Mouse (Mus musculus): ENCODE results near the gene Ptcra. TPM values are rescaled to one million over a fixed set of nuclear protein-coding genes. Genes with fewer than 3 reads are reported as not detected.
"Not testable (repeated sequence)": the region's sequence is repeated elsewhere in the genome, so short reads cannot be mapped to it uniquely, and the experiment has no call there.

Gene Ptcra
- polyA plus RNA-seq, 1 experiment from 2014 or later: 0.33 TPM

GRCm38 (mm10) chr17:46767868-46768267 lies 4.4 kb upstream of the Ptcra start:
- Histone ChIP-seq H3K27me3 (no peaks in the 10 kb centered on the region), H3K9me3 (no peaks in the 10 kb centered on the region), H3K4me1 (peaks cover 7% of the 10 kb centered on the region), H3K4me3 (no peak overlapping the region), H3K27ac (no peak overlapping the region), H3K4me2 (no peak overlapping the region), H3K9ac (no peak overlapping the region), H3K36me3 (no peaks in the 10 kb centered on the region)
- no peak for ATAC-seq (ENCODE audit: insufficient number of reproducible peaks, low FRiP score, low TSS enrichment, low read depth)
- WGBS: 31% methylated on average over 8 of the region's 8 CpGs

GRCm38 (mm10) chr17:46764916-46765315 lies 1.4 kb upstream of the Ptcra start:
- WGBS: 62% methylated on average over 9 of the region's 9 CpGs

GRCm38 (mm10) chr17:46758753-46759152 lies 4.8 kb downstream of the Ptcra start:
- H3K9ac ChIP-seq: no peak overlapping the region
- no peak overlapping the region for H3K27ac ChIP-seq
- no peaks in the 10 kb centered on the region for H3K36me3 ChIP-seq
- no peak overlapping the region for H3K4me3 ChIP-seq
- 77% methylated on average over 12 of the region's 12 CpGs for whole genome bisulfite sequencing
- H3K4me1 ChIP-seq: 0 out of 2 replicates have a peak, but pooled peaks cover 4% of the 10 kb centered on the region
- ATAC-seq (ENCODE audit: insufficient number of reproducible peaks, low FRiP score, low TSS enrichment, low read depth): no peak
- no peaks in the 10 kb centered on the region for H3K9me3 ChIP-seq
- no peaks in the 10 kb centered on the region for H3K27me3 ChIP-seq
- no peak overlapping the region for H3K4me2 ChIP-seq

More at GRCm38 (mm10) chr17:46764916-46765315, 1.4 kb upstream of the Ptcra start:
- not testable (repeated sequence) for H3K4me2 ChIP-seq; H3K36me3 ChIP-seq; H3K27me3 ChIP-seq; H3K9ac ChIP-seq; ATAC-seq (ENCODE audit: insufficient number of reproducible peaks, low FRiP score, low TSS enrichment, low read depth); H3K9me3 ChIP-seq; H3K27ac ChIP-seq; H3K4me3 ChIP-seq; H3K4me1 ChIP-seq

GRCm38 (mm10) chr17:46751794-46752556 lies 11.5 kb downstream of the Ptcra start, which contains the start of gene Cnpy3:
TSS of gene Cnpy3 (minus strand) at chr17:46752214.
- WGBS: under 1% methylated on average over 58 of the region's 58 CpGs
- H3K9me3 ChIP-seq: no peaks in the 10 kb centered on the region
- peak within 1 kb of the TSS; percentile 67 for H3K4me2 ChIP-seq
- peak within 1 kb of the TSS; percentile 82 for H3K4me3 ChIP-seq
- peaks cover 7% of the 10 kb centered on the region; the same call in 1 of the 2 replicates for H3K36me3 ChIP-seq
- peak; percentile 97 for ATAC-seq (ENCODE audit: insufficient number of reproducible peaks, low FRiP score, low TSS enrichment, low read depth)
- H3K27ac ChIP-seq: peak within 1 kb of the TSS; percentile 94
- peaks cover 19% of the 10 kb centered on the region for H3K4me1 ChIP-seq
- H3K9ac ChIP-seq: peak within 1 kb of the TSS; percentile 65
- no peaks in the 10 kb centered on the region for H3K27me3 ChIP-seq

- no peak for ATAC-seq (ENCODE audit: insufficient number of reproducible peaks, low FRiP score, low TSS enrichment, low read depth)
These were observed 12.3 kb downstream of the Ptcra start for GRCm38 (mm10) chr17:46751056-46751793.

GRCm38 (mm10) chr17:46750580-46750979 lies 12.9 kb downstream of the Ptcra start:
- Histone ChIP-seq H3K4me3 (peak overlapping the region; percentile 82), H3K9ac (peak overlapping the region; percentile 65), H3K4me1 (peaks cover 18% of the 10 kb centered on the region), H3K4me2 (peak overlapping the region; percentile 67), H3K27ac (peak overlapping the region; percentile 94), H3K27me3 (no peaks in the 10 kb centered on the region), H3K9me3 (no peaks in the 10 kb centered on the region), H3K36me3 (peaks cover 18% of the 10 kb centered on the region; the same call in 1 of the 2 replicates)
- ATAC-seq (ENCODE audit: insufficient number of reproducible peaks, low FRiP score, low TSS enrichment, low read depth): no peak
- WGBS: 71% methylated on average over 4 of the region's 4 CpGs

More at GRCm38 (mm10) chr17:46751056-46751793, 12.3 kb downstream of the Ptcra start:
- Histone ChIP-seq H3K4me2 (peak overlapping the region; percentile 67), H3K36me3 (peaks cover 13% of the 10 kb centered on the region; the same call in 1 of the 2 replicates), H3K27me3 (no peaks in the 10 kb centered on the region), H3K4me3 (peak overlapping the region; percentile 82), H3K9me3 (no peaks in the 10 kb centered on the region), H3K27ac (peak overlapping the region; percentile 94), H3K9ac (peak overlapping the region; percentile 65), H3K4me1 (peaks cover 18% of the 10 kb centered on the region)
- 15% methylated on average over 16 of the region's 16 CpGs for WGBS

GRCm38 (mm10) chr17:46749282-46749681 lies 14.2 kb downstream of the Ptcra start:
- H3K36me3 ChIP-seq: peaks cover 26% of the 10 kb centered on the region
- no peak for ATAC-seq (ENCODE audit: insufficient number of reproducible peaks, low FRiP score, low TSS enrichment, low read depth)
- H3K4me1 ChIP-seq: peaks cover 18% of the 10 kb centered on the region
- H3K4me2 ChIP-seq: no peak overlapping the region
- H3K27me3 ChIP-seq: no peaks in the 10 kb centered on the region
- 95% methylated on average over 5 of the region's 5 CpGs for WGBS
- no peak overlapping the region for H3K27ac ChIP-seq
- no peak overlapping the region for H3K9ac ChIP-seq
- H3K9me3 ChIP-seq: no peaks in the 10 kb centered on the region
- no peak overlapping the region for H3K4me3 ChIP-seq

GRCm38 (mm10) chr17:46747806-46748205 lies 15.7 kb downstream of the Ptcra start:
- Histone ChIP-seq H3K4me2 (no peak overlapping the region), H3K27ac (no peak overlapping the region), H3K27me3 (no peaks in the 10 kb centered on the region), H3K4me3 (no peak overlapping the region), H3K9me3 (no peaks in the 10 kb centered on the region), H3K36me3 (peaks cover 41% of the 10 kb centered on the region), H3K4me1 (peaks cover 18% of the 10 kb centered on the region), H3K9ac (no peak overlapping the region)
- ATAC-seq (ENCODE audit: insufficient number of reproducible peaks, low FRiP score, low TSS enrichment, low read depth): no peak
- WGBS: 95% methylated on average over 2 of the region's 2 CpGs

- Histone ChIP-seq H3K27ac (no peak overlapping the region), H3K4me2 (no peak overlapping the region), H3K4me3 (no peak overlapping the region), H3K9ac (no peak overlapping the region), H3K27me3 (no peaks in the 10 kb centered on the region), H3K36me3 (peaks cover 46% of the 10 kb centered on the region), H3K4me1 (peaks cover 13% of the 10 kb centered on the region), H3K9me3 (no peaks in the 10 kb centered on the region)
- 87% methylated on average over 8 of the region's 8 CpGs for WGBS
- ATAC-seq (ENCODE audit: insufficient number of reproducible peaks, low FRiP score, low TSS enrichment, low read depth): no peak
These were observed 16.3 kb downstream of the Ptcra start for GRCm38 (mm10) chr17:46747234-46747633.

- H3K4me1 ChIP-seq: peaks cover 3% of the 10 kb centered on the region; the same call in 1 of the 2 replicates
- peaks cover 54% of the 10 kb centered on the region for H3K36me3 ChIP-seq
- no peak overlapping the region for H3K4me2 ChIP-seq
- 79% methylated on average over 2 of the region's 2 CpGs for WGBS
- H3K27me3 ChIP-seq: no peaks in the 10 kb centered on the region
- H3K4me3 ChIP-seq: no peak overlapping the region
- no peak overlapping the region for H3K27ac ChIP-seq
- H3K9me3 ChIP-seq: no peaks in the 10 kb centered on the region
- no peak overlapping the region for H3K9ac ChIP-seq
- ATAC-seq (ENCODE audit: insufficient number of reproducible peaks, low FRiP score, low TSS enrichment, low read depth): no peak
These were observed 18.0 kb downstream of the Ptcra start for GRCm38 (mm10) chr17:46745506-46745905.

GRCm38 (mm10) chr17:46742986-46743385 lies 20.5 kb downstream of the Ptcra start:
- H3K4me1 ChIP-seq: no peaks in the 10 kb centered on the region
- 82% methylated on average over 9 of the region's 9 CpGs for WGBS
- no peak overlapping the region for H3K4me3 ChIP-seq
- no peak overlapping the region for H3K4me2 ChIP-seq
- H3K9me3 ChIP-seq: no peaks in the 10 kb centered on the region
- H3K27me3 ChIP-seq: no peaks in the 10 kb centered on the region
- no peak for ATAC-seq (ENCODE audit: insufficient number of reproducible peaks, low FRiP score, low TSS enrichment, low read depth)
- no peak overlapping the region for H3K27ac ChIP-seq
- peaks cover 55% of the 10 kb centered on the region for H3K36me3 ChIP-seq
- H3K9ac ChIP-seq: no peak overlapping the region

- no peaks in the 10 kb centered on the region for H3K27me3 ChIP-seq
- no peak overlapping the region for H3K4me3 ChIP-seq
- H3K9ac ChIP-seq: no peak overlapping the region
- no peak for ATAC-seq (ENCODE audit: insufficient number of reproducible peaks, low FRiP score, low TSS enrichment, low read depth)
- H3K36me3 ChIP-seq: peaks cover 55% of the 10 kb centered on the region
- no peak overlapping the region for H3K27ac ChIP-seq
- WGBS: 87% methylated on average over 6 of the region's 6 CpGs
- no peaks in the 10 kb centered on the region for H3K9me3 ChIP-seq
- no peak overlapping the region for H3K4me2 ChIP-seq
- H3K4me1 ChIP-seq: no peaks in the 10 kb centered on the region
These were observed 22.2 kb downstream of the Ptcra start for GRCm38 (mm10) chr17:46741305-46741704.

All from limb, embryonic 15.5 days (tissue).